Mouse (Mus musculus) myocyte (in vitro differentiated cells): ENCODE data around the gene Fgf12.

Experiments used
- E2F4 ChIP-seq: IDR thresholded peaks from one replicate; pipeline ENCODE4 v1.6.1; 2011; ENCODE audit warnings: mild to moderate bottlenecking, control low read depth, moderate library complexity; ENCODE audit not compliant: insufficient read depth
- MAX ChIP-seq: IDR thresholded peaks from one replicate; pipeline ENCODE4 v1.6.1; 2011; ENCODE audit warnings: low read depth, mild to moderate bottlenecking, control low read depth
- MYOD1 ChIP-seq, 3 experiments: IDR thresholded peaks; one replicate each; pipeline ENCODE4 v1.6.1; 2011; ENCODE audit warnings: control low read depth in 2 of 3, low read depth in 2 of 3, mild to moderate bottlenecking in 2 of 3, moderate library complexity in 1 of 3; ENCODE audit not compliant: insufficient read length in 2 of 3, control insufficient read depth in 1 of 3
- MYOG ChIP-seq, 3 experiments: IDR thresholded peaks; one replicate each; pipeline ENCODE4 v1.6.1; 2011; ENCODE audit warnings: control low read depth in 2 of 3, low read depth in 2 of 3, mild to moderate bottlenecking in 2 of 3; ENCODE audit not compliant: insufficient read length in 2 of 3, control insufficient read depth in 1 of 3, insufficient read depth in 1 of 3
- POLR2A ChIP-seq: IDR thresholded peaks from one replicate; pipeline ENCODE4 v1.6.1; 2011; ENCODE audit warnings: low read depth, mild to moderate bottlenecking, control low read depth, moderate library complexity; ENCODE audit not compliant: insufficient read length
- TCF12 ChIP-seq: IDR thresholded peaks from one replicate; pipeline ENCODE4 v1.6.1; 2011; ENCODE audit warnings: mild to moderate bottlenecking, control low read depth; ENCODE audit not compliant: poor library complexity, insufficient read depth, severe bottlenecking
- USF1 ChIP-seq: IDR thresholded peaks from one replicate; pipeline ENCODE4 v1.6.1; 2011; ENCODE audit warnings: low read depth, mild to moderate bottlenecking, control low read depth, moderate library complexity

DNA sequence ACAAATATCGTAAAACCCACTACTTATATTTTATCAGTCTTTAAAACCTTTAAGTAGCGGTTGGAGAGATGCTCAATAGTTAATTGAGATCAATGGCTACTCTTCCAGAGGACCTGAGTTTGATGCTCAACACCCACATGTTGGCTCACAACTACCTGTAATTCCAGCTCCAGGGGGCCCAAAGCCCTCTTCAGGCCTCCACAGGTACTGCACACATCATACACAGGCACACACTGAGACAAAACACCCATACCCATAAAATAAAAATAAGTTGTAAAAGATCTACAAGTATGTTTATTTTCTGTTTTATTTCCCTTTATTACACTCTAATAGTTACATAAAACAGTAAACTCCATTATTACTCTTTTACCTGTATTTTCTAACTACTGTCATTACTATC, 17.4 kb upstream of the Fgf12 start:
- TF ChIP-seq POLR2A (no peak), TCF12 (no peak), MAX (no peak), MYOD1 (IDR thresholded peaks at IDR 0.05; ENCODE audit: control insufficient read depth in 1 of 3, insufficient read length in 2 of 3, low read depth in 2 of 3) (no peak), MYOG (IDR thresholded peaks at IDR 0.05; ENCODE audit: control insufficient read depth in 1 of 3, insufficient read depth in 1 of 3, insufficient read length in 2 of 3, low read depth in 2 of 3) (no peak), USF1 (no peak), E2F4 (no peak)
